Mouse (Mus musculus): Measurements from ENCODE around the gene Znrf1.
A peak's percentile ranks its signal among the peaks of the same experiment; 100 is the strongest.

Znrf1 gene

DNA sequence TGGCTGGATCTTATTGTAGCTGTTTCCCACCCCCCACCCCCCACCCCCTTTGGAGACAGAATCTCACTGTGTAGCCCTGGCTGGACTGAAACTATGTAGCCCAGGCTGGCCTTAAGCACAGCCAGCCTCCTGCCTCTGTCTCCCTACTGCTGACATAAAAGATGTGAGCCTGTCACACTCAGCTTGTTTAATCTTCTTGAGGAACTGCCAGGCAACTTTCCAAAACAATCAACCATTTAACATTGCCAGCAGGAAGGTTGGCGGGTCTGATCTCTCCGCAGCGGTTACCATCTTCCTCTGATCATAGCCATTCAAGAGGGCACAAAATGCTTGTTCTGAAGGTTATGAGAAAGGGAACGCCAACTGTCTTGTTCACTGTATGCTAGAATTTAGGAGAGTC, 2.4 kb upstream of the Znrf1 start:
- no peak for DNase-seq (ENCODE audit: low read depth)

DNA sequence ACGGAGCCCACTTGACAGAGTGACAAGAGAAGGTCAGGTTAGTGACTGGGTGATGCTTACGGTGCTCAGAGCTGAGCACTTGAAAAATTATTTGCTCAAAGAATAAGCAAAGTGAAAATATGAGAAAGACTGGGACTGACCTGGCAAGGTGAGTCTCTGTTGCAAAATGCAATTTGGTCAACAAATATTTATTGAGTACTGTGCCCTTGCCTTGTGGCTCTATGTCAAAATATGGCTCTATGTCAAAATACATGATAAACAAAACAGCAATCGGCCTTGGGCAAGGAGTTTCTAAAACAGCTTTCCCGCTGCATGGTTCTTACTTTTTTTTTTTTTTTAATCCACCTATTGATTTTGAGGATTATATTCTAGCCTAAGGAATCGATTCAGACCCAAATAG, 406 bp upstream of the Znrf1 start:
- DNase-seq (ENCODE audit: low read depth), result no peak

DNA sequence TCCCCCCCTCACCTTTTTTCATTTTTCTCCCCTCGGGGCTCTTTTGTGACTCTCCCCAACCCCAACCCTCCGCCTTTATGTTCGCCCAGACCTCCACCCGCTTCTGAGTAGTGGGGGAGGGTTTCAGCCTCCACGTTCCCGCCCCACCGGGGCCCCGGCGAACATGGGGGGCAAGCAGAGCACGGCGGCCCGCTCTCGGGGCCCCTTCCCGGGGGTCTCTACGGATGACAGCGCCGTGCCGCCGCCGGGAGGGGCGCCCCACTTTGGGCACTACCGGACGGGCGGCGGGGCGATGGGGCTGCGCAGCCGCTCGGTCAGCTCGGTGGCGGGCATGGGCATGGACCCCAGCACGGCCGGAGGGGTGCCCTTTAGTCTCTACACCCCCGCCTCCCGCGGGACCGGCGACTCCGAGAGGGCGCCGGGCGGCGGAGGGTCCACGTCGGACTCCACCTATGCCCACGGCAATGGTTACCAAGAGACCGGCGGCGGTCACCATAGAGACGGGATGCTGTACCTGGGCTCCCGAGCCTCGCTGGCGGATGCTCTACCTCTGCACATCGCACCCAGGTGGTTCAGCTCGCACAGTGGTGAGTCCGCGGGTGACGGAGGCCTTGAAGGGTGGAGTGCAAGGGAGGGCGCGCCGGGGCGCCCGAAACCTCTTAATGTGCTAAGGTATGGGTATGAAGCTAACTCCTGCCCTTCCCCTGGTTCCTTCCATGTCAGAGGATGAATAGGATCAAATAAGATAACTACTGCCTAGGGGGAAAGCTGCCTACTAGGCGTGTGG, 1.3 kb downstream of the Znrf1 start:
- DNase-seq (ENCODE audit: low read depth), result no peak

DNA sequence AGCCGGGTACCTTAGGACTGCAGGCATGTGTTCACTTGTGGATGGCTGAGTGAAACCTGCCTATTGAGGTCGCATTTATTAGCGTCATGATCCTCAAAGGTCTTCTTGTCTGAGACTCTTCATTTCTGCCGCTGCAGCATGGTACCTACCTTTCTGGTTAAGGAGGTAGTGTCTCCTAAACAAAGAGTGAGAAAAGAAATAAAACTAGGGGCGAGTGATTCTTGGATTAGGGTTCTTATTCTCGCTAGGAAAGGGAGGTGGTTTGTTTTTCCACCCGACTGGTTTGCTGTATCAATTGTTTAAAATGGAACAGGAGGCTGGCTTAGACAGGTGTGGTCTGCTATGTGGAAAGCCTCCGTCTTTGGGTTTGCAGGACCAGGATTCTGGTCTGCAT, 1.9 kb downstream of the Znrf1 start:
- DNase-seq (ENCODE audit: low read depth), result no peak

DNA sequence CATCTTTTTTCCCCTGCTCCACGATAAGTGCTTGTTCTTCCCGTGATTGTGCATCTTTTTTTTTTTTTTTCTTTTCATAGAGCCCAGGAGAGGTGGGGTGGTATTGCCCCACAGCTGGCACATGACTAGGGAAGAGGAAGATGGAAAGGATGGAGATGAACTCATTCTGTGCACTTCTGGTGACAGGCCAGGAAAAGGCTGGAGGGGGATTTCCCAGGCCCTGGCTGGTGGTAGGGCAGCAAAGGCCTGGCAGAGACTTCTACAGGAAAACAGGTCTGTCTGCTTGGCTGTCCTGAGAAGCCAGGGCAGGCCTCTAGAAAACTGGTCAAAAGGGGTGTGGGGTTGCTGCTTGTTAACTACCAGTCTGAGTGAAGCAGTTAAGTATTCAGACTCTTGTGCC, 2.3 kb downstream of the Znrf1 start:
- DNase-seq (ENCODE audit: low read depth), result no peak

DNA sequence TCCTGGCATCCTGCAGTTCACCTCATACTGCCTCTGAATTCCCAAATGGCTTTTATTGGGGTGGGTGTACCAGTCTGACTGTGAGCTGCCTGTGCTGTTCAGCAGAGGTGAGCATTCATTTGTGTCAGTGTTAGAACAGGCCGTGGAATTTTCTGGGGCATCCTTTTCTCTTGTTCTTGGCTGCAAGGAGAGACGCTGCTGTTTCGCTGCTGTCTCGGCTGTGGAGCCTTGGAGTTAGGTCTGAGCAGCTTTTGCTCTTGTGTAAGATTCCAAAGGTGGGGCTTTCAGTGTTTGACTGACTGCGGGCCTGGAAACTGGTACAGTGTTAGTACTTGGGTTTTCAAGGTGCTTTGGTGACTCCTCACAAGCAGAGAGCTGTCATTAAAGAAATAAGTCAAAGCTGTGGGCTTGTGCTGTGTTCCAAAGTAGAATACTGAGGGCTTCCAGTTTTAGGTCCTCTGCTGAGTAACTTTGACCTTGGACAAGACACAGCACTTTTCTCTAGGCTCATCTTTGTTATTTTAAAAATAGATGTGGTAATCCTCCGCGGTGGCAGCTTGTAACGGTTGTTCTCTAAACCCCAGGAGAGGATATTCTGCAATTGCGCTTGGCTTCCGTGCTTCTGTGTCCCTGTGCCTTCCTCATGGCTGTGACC, 3.7 kb downstream of the Znrf1 start:
- no peak for DNase-seq (ENCODE audit: low read depth)

DNA sequence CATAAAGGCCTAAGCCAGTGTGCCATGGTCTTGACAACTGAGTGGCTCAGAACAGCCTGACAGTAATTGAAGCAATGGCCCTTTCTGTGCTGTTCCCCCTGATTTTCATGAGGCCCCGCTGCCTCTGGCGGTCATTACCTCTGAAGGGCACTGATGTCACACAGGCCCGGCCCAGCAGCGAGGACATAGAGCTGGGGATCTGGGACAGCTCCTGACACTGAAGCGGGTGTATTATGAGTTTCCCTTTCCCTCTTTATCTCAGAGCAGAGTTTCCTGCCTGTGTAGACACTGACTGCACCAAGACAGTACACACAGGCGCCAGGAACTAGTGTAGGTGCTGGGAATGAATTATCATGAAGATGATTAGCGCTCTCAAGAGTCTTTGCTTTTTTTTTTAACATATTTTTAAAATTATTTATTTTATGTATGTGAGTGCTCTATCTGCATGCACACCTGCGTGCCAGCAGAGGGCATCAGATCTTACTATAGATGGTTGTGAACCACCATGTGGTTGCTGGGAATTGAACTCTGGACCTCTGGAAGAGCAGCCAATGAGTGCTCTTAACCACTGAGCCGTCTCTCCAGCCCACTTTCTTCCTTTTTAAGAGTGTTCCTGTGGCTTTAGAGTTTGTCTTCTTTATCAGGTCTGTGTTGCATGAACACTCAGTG, 7.9 kb downstream of the Znrf1 start:
- no peak for DNase-seq (ENCODE audit: low read depth)

DNA sequence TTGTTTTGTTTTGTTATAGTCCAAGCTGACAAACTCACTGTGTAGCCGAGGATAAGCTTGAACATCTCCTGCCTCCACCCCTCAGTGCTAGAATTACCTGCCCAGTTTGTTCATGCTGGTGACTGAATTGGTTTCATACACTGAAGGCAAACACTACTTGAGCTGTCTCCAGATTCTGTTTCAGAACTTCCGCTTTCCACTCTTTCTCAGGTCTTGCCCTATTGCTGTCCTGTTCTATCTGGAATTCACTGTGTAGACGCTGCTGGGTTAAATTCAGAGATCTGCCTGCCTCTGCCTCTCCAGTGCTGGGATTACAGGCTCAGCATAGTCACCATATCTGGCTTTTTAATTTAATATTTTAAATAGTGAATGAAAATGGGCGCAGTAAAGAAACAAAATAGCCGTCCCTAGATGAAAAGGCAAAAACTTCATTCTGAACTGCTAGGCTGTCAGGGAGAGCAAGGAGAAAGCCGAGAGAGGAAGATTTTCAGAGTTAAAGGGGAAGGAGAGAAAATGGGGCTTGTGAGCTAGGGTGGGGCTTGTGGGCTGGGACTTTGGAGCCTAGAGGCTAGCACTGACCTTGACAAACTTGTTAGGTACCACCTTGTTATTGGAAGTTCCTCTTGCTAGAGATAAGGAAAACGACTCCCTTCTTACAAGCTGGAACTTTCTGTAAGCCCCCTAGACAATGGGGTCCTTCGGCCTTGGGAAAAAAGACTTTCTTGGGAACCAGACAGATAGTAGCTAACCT, 9.7 kb downstream of the Znrf1 start:
- no peak for DNase-seq (ENCODE audit: low read depth)

DNA sequence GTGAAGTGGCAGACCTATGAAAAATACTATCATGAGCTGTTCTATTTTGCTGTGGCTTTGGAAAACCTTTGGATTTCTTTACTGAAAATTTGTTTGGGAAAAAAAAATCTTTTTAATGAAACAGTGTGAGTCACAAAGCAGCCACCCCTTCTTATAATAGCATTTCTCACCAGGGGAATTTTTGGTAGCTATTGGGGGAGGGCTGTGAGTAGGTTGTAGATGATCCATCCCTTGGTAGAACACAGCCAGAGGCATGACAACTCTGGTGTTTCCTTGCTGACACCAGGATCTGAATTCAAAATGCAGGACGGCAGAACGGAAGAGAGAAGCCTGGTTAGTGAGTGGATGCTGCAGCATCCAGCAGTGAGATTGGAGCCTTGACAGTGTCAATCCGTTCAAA, 11.2 kb downstream of the Znrf1 start:
- DNase-seq (ENCODE audit: low read depth), result no peak

DNA sequence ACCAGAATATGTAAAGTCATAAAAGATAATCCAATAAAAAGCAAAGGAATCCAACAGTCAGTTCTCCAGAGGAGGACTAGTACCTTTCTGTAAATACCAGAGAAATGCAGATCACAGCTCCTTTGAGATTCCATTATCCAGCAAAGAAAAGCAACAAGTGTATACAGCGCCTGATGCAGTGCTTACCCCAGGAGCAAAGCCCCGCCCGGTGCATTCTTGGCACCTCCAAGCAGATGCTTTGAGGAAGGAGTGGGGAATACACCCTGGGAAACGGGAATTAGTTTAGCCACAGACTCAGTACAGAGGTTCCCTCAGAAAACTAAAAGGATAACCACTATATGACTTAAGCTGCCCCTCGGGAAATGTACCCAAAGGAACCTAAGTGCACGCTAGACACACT, 12.3 kb downstream of the Znrf1 start:
- no peak for DNase-seq (ENCODE audit: low read depth)

DNA sequence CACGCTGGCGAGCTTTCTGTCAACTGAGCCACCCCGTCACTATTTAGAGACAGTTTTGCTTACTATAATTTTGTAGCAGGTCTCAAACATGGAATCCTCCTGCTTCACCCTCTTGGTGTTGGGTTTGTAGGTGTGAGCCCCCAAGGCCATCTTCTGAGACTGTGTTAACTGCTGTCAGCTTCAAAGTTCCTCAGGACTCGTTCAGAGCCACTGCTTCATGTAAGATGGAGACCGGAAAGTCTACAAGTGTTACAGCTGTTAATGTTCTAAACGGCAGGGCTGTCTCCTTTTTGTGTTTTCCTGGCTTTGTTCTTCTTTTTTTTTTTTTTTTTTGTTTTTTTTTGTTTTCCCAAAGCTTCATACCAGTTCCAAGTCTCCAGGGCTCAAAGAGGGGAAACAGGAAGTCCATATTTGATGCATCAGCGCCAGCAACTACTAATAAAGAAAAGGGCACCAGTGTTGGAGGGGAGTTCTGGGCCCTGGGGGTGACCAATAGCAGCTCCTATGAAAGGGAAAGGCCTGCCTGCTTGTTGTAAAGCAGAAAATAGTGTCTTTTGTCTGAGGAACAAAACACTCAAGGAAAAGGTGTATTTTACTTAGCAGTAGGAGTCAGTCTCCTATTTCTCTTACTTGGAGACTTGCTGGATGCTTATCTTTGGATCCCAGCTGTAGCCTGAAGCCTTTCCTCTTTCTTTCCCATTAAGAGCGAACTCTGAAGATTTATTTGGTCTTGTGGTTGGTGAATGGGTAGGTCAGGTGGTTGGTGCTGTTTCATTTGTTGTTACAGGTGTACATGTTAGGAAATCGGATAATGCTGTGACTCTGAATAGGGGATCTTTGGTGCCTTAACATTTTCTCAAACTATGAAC, 14.3 kb downstream of the Znrf1 start:
- DNase-seq (ENCODE audit: low read depth), result no peak

DNA sequence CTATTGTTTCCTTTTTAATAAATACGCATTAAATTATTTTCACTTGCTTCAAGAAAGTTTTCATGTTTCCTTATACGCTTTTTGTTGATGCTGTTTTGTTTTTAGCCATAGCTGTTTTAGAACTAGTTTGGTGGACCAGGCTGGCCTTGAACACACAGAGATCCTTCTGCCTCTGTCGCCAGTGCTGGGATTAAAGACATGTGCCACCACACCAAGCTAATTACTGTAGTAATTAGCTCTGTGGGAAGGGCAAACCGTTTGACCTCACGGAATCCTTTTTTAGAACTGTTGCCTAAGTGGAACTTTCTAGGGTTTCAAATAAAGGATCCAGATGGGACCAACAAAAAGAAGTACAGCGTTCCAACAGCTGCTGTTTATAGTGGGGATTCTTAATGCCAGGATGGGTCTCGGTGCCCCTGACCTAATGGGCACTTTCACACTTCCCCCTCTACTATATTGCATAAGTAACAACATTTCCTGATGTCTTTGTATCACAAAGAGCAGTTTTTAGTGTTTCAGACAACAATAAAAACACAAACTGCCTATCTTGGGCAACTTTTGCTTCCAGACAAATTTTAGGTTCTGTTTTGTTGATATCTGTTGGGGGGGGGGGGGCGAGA, 15.7 kb downstream of the Znrf1 start:
- DNase-seq (ENCODE audit: low read depth), result no peak

DNA sequence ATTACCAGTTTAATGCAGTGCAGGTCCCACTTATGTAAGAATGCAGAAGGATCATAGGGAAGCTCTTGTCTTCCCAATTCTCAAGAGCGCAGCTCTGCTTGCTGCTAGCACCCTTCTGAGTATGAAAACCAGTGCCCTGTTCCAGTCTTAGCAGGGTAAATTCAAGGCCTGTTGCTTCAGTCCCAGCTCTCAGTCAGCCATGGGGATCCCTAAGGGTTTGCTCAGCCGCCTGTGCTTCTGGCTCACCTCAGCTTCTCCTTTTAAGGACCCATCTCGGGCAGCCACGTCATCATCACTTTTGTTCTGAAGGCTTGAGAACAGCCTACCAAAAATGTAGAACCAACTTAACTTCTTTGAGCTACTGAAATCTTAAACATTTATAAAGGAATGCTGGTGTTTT, 25.9 kb downstream of the Znrf1 start:
- DNase-seq (ENCODE audit: low read depth), result peak; percentile 58

DNA sequence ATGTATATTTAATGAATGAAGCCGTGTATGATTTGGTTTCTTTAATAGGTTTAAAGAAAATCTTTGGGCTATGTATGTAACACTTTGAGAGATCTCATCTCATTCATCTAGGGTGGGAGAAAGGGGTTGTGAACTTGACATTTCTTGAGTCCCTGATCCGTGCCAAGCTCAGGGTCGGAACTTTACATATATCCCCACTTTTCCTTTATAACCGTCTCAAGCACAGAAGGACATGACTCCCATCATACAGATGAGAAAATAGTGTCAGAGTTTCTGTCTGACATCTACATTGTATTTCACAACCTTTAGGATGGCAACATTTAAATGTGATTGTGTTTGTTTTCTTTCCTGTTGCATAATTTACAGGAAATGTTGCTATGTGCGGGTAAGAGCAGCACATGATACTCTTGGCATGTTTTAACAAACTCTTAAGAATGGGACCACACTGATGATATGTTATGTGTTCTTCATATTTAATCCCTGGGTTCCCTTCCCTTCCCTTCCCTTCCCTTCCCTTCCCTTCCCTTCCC, 26.4 kb downstream of the Znrf1 start:
- DNase-seq (ENCODE audit: low read depth), result no peak

DNA sequence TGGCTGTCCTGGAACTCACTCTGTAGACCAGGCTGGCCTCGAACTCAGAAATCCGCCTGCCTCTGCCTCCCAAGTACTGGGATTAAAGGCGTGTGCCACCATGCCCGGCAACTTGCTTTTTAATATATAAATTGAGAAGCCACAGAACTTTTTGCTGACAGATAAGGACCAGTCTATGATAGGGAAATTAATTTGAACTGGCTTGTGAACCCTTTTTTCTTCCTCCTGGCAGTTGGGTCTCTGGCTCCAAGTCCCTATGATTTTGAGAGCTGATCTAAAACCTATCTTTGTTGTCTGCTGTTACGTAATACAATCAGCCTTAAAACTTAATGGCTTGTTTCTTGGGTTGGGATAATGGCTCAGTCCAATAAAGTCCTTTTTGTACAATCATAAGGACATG, 27.2 kb downstream of the Znrf1 start:
- DNase-seq (ENCODE audit: low read depth), result no peak

DNA sequence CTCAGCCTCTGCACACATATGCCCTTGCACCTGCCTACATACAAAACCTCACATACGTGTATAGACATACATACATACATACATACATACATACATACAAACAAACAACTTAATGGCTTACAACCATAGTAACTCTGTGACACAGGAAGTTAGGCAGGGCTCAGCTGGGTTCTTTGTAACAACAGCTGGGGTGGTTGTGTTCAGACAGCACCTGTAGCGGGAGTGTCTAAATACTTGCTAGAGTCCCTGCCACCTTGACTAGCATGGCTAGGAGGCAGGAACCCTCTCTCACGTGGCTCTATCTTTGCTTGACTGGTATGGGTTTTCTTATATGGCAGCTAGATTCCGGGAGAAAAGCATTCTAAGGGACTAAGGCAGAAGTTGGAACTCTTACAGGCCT, 27.8 kb downstream of the Znrf1 start:
- no peak for DNase-seq (ENCODE audit: low read depth)

DNA sequence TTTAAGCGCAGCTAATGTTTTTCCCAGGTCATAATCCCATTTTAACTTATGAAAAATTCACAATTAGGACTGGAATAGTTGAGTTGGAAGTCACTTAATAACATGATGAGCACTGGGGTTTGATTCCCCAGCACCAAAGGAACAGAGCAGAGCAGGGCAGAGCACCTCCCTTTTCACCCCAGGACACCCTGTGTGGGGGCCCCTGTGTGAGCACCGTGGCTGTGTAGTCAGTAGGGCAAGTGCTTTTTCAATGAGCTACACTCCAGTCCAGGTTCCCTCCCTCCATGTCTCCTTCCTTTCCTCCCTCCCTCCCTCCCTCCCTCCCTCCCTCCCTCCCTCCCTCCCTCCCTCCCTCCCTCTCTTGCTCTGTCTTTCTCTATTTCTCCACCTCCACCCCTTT, 28.2 kb downstream of the Znrf1 start:
- no peak for DNase-seq (ENCODE audit: low read depth)

DNA sequence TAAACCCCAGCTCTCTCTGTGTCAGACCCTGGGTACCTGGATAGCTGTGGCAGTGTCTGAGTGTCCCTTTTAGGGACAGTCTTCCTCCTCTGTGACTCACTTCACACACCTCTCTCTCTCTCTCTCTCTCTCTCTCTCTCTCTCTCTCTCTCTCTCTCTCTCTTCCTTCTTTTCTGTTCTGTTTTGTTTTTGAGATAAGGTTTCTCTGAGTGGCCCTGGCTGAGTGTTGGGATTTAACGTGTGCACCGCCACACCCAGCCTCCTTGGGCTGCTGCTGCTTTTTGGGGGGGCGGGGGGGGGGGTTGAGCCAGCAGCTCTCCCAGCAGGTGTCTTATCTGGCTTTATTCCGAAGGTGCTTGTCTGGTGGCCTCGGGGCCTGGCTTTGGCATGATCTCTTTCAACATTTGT, 29.9 kb downstream of the Znrf1 start:
- no peak for DNase-seq (ENCODE audit: low read depth)

DNA sequence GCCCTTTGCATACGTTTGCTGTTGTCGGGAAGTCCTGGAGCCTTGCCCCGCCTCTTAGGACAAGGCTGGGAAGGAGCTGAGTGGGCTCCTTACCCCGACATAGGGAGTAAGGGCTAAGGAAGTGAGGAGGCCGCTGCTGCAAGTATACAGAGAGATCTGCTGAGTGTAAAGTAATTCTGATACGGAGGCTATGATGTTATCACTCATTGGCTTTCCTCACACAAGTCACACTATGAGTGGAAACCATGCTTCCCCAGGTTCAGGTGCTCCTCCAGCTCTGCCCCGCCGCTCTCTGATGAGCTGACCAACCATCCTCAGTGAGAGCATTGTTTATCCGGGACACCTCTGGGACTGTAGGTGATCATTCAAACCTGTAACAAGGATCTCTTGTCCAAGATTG, 30.4 kb downstream of the Znrf1 start:
- no peak for DNase-seq (ENCODE audit: low read depth)

DNA sequence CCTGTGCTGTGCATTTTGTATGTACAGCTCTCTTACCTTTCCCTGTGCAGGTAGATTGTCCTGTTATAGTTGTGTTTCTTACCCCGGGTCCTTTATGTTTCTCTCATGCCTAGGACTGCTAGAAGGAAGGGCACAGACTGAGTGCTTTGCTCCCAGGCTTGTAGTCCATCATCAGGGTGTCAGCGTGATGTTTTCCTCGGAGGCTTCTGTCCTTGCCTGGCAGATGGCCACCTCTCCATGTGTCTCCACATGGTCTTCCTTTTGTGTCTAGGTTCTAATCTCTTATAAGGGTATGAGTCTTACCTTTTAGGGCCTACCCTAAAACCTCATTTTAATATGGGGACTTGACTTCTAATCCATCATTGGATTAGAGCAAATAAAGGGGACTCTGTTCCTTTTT, 31.7 kb downstream of the Znrf1 start:
- no peak for DNase-seq (ENCODE audit: low read depth)

DNA sequence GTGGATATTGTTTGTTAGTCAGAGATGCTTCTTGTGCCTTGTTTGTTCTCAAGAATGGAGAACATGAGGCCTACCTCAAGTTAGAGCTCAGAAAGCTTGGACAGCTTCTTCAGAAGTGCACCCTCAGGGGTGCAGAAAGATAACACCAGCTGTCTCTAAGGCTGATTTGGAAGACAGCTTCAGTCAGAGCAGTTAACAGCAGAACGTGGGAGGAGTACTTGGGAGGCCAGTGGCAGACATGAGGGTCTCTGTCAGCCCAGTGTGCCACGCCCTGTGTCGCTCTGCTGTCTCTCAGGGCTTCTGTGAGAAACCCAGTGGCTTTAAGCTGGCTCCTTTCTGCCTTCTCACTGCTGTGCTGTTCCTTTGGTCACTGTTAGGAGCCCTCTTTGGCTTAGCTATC, 32.1 kb downstream of the Znrf1 start:
- no peak for DNase-seq (ENCODE audit: low read depth)

Measured in c-Kit-positive CD71-negative TER-119-negative erythroid progenitor cells, embryonic 14.5 days (primary cell).